Mouse (Mus musculus) lung, postnatal 14 days (tissue): Measurements from ENCODE around the gene Olfr948.

Experiments used
- DNase-seq: peaks from one replicate; pipeline ENCODE4 v3.0.0; 2021

The Olfr948 gene

DNA sequence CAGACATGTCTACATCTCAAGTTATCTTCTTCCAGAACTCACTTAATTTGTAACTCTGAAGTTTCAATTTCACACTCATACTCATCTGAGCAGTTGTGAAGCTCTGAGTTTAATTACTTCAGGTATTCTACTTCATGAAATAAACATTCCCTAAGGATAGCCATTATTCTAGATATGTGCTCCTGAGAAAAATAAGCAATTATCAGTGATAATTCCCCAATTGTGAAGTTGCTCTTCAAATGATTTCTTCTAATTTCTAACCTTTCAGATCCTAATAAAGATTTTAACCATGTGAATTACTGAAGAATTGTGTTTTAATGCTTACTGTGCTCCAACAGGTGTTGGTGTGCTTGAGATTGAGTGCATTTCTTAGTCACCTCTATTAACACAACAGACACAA lies at the start of gene Olfr948:
Gene Olfr948, minus strand, starts transcription at position 101 of the 400 bp plus-strand sequence.
- DNase-seq, result no peak

DNA sequence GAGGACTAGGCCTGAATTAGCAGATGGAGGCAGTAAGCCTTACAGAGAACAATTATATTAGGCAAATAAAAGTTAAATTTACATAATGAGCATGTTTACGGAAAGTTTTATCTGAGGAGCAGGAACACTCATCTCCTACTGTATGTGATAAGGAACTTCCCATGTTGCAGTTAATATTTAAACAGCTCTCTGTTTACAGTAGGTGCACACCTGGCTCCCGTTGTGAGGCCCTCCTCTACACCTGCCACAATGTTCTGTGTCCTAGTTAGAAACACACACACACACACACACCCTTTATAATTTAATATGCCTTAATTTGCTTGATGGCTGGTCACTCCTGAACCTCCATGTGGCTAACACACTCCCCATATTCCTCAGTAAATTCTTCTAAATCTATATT lies 38.7 kb downstream of the Olfr948 start:
- DNase-seq, result no peak

- DNase-seq, result no peak
Measured at GRCm38 (mm10) chr9:39276718-39277117, 49.1 kb downstream of the Olfr948 start, which contains the start of gene Olfr945. Gene Olfr945 (minus strand): TSS chr9:39276818.
